Mouse (Mus musculus) heart, postnatal 10 days (tissue): ENCODE measurements around the gene Ace3. TPM values are rescaled to one million over a fixed set of nuclear protein-coding genes. Genes with fewer than 3 reads are reported as not detected.
A peak's percentile ranks its signal among the peaks of the same experiment; 100 is the strongest.

Source experiments
- DNase-seq, 2 experiments: peaks; one replicate each; pipeline ENCODE4 v3.0.0; 2021
- intact Hi-C: fragments of 180-260 bp; cut with DNase I; formaldehyde crosslinking; loops from one replicate; pipeline ENCODE4 v1.15.1; 2025
- total RNA-seq, 2 experiments: library from RNA; stranded (reverse); gene quantifications; 2 replicates each; pipeline ENCODE4 v1.2.3; 2021

Gene Ace3
- total RNA-seq, 2 experiments from 2014 or later = not detected

DNA sequence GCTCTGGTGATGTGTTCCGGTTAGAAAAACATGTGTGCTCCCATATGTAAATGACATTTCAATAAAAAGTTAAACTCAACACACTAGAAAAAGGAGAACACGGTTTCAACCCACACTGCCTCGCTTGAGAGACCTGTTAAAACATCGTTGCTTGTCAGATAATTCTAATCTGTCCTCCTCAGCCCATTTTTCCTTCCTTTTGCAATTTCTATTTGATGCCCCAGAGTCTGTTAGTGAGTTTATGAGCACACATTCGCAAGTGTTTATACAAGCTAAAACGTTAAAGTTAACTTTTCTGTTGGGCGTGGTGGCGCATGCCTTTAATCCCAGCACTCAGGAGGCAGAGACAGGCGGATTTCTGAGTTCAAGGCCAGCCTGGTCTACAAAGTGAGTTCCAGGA, 40.5 kb downstream of the Ace3 start:
- intact Hi-C loops = no loop called here
- no peak for DNase-seq

GRCm38 (mm10) chr11:106036548-106037417, 42.3 kb downstream of the Ace3 start, which contains the start of gene Dcaf7:
Dcaf7 (plus strand) TSS chr11:106036872.
- peak; percentile 98 for DNase-seq
- intact Hi-C loops = no loop called here

DNA sequence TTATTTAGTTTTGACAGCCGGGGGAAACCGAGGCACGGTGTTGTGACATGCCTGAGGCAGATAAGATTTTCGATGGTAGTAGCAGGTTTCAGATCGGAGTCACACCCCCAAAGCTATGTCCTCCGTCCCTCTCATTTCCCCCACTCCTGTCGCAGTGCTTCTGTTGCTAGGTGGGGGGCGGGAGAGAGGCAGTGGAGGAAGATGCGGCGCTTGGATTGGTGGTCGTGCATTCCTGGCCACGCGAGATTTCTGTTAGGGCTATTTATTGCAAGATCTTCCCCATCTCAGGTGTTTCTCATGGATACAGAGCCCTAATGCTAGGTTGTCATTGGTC, 42.9 kb downstream of the Ace3 start:
- DNase-seq = peak; percentile 13 to 43
- intact Hi-C loops = no loop called here

DNA sequence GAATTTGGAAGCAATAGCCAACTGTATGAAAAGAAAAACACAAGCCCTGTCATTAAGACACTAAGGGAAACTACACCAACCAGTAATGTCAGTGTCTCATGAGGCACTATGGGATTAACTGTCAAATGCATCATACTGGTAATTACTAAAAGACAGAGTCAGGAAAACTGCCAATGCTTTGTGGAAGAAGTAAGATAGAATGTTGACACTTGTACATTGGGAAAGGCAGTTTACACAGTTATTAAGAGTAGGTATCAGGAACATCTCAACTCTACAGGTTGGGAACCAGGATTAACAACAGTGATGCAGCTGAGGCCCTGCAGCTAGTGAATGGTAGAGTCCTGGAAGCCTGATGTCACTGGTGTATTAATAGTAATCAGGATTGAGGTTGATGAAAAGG, 49.9 kb downstream of the Ace3 start:
- intact Hi-C loops = no loop called here
- DNase-seq = no peak

DNA sequence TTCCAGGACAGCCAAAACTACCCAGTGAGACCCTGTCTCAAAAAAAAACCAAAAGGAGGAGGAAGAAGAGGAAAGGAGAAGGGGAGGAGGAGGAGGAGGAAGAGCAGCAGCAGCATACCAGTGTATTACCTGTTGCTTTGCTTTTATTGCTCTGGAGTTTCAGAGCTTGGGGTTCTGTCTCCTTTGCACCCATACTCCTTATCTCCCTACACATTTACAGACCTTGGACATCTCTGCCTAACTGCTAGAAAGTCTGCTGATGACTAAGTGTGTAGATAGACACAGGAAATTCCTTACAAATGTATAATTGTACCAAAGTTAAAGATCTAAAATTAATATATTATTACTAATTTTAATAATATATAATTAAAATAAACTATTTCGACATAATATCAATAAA, 50.8 kb downstream of the Ace3 start:
- no peak for DNase-seq
- intact Hi-C loops = no loop called here

GRCm38 (mm10) chr11:106045780-106046179, 51.3 kb downstream of the Ace3 start:
- intact Hi-C loops = no loop called here
- no peak for DNase-seq

DNA sequence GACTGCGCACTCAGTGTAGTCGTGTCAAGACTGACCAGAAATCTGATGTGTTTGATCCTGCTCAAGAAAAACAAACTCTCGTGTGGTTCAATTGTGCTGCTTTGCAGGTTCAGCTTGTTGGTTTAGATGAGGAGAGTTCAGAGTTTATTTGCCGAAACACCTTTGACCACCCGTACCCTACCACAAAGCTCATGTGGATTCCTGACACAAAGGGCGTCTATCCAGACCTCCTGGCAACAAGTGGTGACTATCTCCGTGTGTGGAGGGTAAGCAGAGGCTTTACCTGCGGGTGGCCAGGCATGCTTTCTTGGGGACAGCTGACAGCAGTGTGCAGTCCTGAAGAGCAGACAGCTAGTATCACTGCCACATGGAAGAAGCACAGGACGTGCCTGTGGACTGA, 52.1 kb downstream of the Ace3 start:
- DNase-seq = no peak
- intact Hi-C loops = no loop called here

DNA sequence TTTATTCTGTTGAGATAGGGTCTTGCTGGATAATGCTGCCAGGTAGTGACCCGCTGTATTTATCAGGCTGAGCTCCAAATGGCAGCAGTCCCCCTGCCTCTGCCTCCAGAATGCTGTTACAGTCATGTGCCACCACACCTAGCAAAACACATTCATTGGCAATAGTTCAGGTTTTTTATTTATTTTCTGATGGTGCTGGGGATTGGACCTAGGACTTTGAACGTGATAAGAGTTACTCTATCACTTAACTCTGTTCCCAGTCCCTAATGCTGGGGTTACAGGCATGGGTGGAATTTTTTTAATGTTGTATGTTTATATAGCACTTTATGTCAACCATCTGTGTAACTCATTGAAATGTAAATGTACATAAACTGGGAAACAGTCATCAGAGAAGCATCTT, 59.4 kb downstream of the Ace3 start:
- no peak for DNase-seq
- intact Hi-C loops = no loop called here

DNA sequence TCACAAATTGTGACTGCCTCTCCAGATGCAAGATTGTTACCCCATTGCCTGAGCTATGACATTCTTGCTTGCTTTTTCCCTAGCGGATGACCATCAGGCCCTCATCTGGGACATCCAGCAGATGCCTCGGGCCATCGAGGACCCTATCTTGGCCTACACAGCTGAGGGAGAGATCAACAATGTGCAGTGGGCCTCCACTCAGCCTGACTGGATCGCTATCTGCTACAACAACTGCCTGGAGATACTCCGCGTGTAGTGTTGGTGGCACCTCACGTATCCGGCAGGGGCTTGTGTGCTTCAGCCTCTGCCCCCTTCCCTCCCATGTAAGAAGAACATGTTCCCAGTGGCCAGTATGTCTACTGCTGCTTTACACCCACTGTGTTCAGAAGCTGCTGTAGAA, 60.1 kb downstream of the Ace3 start:
- no peak for DNase-seq
- intact Hi-C loops = no loop called here

Other genes with a start within 250 kb of the Ace3 start
- gene Cyb561, start 41.3 kb upstream of the Ace3 start, total RNA-seq = 10 to 100 TPM in 1 of 2 experiments, 1 to 10 TPM in 1; 8.0 to 15.4 TPM
- gene Ace, start 26.7 kb upstream of the Ace3 start, total RNA-seq = 10 to 100 TPM; 20.4 to 29.1 TPM
- gene Kcnh6, start 13.4 kb downstream of the Ace3 start, total RNA-seq = under 1 TPM in 1 of 2 experiments, not detected in 1; 0.31 TPM
- gene Dcaf7, start 42.2 kb downstream of the Ace3 start, total RNA-seq = 10 to 100 TPM; 54.6 to 57.6 TPM
- 10 to 100 TPM; 49.4 to 50.1 TPM for gene Taco1, start 71.4 kb downstream of the Ace3 start, total RNA-seq
- 10 to 100 TPM; 50.5 to 50.6 TPM for gene Map3k3, start 89.9 kb downstream of the Ace3 start, total RNA-seq
- not detected for gene Gm10840, start 166.2 kb downstream of the Ace3 start, total RNA-seq
- 10 to 100 TPM; 13.6 to 14.1 TPM for gene Limd2, start 166.2 kb downstream of the Ace3 start, total RNA-seq
- gene Strada, start 207.5 kb downstream of the Ace3 start, total RNA-seq = 10 to 100 TPM; 11.1 to 12.9 TPM
- 10 to 100 TPM; 79.9 to 83.2 TPM for gene Ccdc47, start 221.7 kb downstream of the Ace3 start, total RNA-seq
- gene Ddx42, start 222.3 kb downstream of the Ace3 start, total RNA-seq = 10 to 100 TPM; 37.3 to 38.8 TPM